Mouse (Mus musculus) bone marrow macrophage, adult 2 months (primary cell): ENCODE data around the gene Asgr1. TPM values are rescaled to one million over a fixed set of nuclear protein-coding genes. Genes with fewer than 3 reads are reported as not detected.
"Not testable (repeated sequence)": the region's sequence is repeated elsewhere in the genome, so short reads cannot be mapped to it uniquely, and the experiment has no call there.

ENCODE experiments used
- H3K27ac ChIP-seq: 2 replicates; pipeline ENCODE4 v1.5.1; 2012; ENCODE audit warnings: low read depth, low read length; ENCODE audit not compliant: insufficient read depth
- H3K4me1 ChIP-seq: 2 replicates; pipeline ENCODE4 v1.6.1; 2012; ENCODE audit warnings: low read length; ENCODE audit not compliant: control insufficient read depth, insufficient read depth
- H3K4me3 ChIP-seq: 2 replicates; pipeline ENCODE4 v1.5.1; 2012; ENCODE audit warnings: mild to moderate bottlenecking, low read length, moderate library complexity; ENCODE audit not compliant: insufficient read depth
- CTCF ChIP-seq: IDR thresholded peaks from 2 replicates; pipeline ENCODE4 v1.5.1; 2012; ENCODE audit warnings: low read depth, mild to moderate bottlenecking, low read length, moderate library complexity
- POLR2A ChIP-seq: IDR thresholded peaks from 2 replicates; pipeline ENCODE4 v1.6.1; 2012; ENCODE audit warnings: mild to moderate bottlenecking, low read depth, low read length, borderline replicate concordance
- polyA plus RNA-seq: library from polyadenylated mRNA; stranded (reverse); fragments of >200 nt; gene quantifications from 2 replicates; pipeline ENCODE4 v1.2.4, GENCODE M21; 2012; ENCODE audit not compliant: missing spikeins, insufficient read depth, insufficient read length

The Asgr1 gene
- polyA plus RNA-seq, 1 experiment: not detected

DNA sequence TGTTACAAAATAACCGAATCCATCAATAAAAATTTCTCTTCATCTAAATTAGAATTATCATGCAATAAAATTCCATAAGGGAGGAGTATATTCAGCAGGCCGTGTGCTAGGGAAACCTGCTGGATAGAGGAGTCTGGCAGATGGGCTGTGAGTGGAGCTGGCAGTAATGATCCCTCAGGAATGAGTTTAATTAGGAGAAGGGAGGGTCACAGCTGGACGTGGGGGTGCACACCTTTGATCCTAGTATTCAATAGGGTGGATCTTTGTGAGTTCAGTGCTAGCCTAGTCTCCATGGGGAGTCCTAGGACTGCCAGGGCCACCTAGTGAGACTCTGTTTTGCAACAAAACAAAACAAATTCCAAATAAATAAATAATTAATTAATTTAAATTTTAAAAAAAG, 14.4 kb downstream of the Asgr1 start:
- no peak overlapping the region for H3K4me3 ChIP-seq
- TF ChIP-seq POLR2A (no peak), CTCF (no peak)
- H3K4me1 ChIP-seq: peaks cover 7% of the 10 kb centered on the region
- H3K27ac ChIP-seq: no peak overlapping the region

DNA sequence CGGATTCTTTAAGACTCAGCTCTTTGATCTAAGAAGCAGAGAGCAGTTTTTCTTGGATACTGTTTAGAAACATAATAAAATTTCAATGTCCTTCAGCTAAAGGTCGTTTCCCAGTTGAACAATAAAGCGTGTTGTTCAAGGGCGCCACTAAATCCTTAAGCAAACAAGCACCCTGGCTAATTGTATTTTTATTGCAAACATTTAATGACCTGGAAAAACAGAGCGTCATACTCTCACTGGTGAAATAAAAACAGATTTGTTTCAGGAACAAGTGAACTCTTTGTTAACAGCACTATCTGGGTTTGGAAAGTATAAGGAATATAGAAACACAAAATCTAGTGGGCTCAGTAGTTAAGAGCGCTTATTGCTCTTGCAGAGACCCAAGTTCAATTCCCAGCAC, 16.2 kb downstream of the Asgr1 start:
- TF ChIP-seq POLR2A (no peak), CTCF (no peak)

GRCm38 (mm10) chr11:70070603-70071002, 16.7 kb downstream of the Asgr1 start:
- not testable (repeated sequence) for H3K4me3 ChIP-seq

More for the DNA sequence above, 16.2 kb downstream of the Asgr1 start:
- no peak overlapping the region for H3K4me3 ChIP-seq
- peaks cover 11% of the 10 kb centered on the region for H3K4me1 ChIP-seq
- no peak overlapping the region for H3K27ac ChIP-seq

GRCm38 (mm10) chr11:70074379-70075071, 20.6 kb downstream of the Asgr1 start:
- no peak overlapping the region; the same call in 1 of the 2 replicates for H3K27ac ChIP-seq
- H3K4me1 ChIP-seq: peaks cover 29% of the 10 kb centered on the region
- TF ChIP-seq POLR2A (no peak), CTCF (peak; percentile 91)
- no peak overlapping the region for H3K4me3 ChIP-seq

More at GRCm38 (mm10) chr11:70070603-70071002, 16.7 kb downstream of the Asgr1 start:
- H3K27ac ChIP-seq: not testable (repeated sequence)
- H3K4me1 ChIP-seq: peaks cover 16% of the 10 kb centered on the region

DNA sequence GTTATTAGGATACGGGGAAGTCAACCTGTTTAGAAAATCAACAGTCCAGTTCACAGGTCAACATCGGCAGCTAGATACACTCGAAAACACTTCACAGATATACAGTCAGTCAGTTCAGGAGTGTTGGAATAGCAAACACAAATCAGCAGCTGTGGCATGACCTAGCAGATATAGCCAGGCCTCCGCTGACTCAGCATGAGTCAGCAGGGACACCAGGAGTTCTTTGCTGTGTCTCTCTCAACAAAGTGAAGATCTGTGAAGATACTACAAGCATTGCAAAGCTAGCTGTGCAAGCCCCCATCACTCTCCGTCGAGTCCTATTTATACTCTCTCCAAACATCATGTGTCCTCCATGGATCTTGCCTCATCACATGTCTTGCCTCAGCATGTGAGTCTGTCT, 21.7 kb downstream of the Asgr1 start:
- H3K4me3 ChIP-seq: no peak overlapping the region
- H3K27ac ChIP-seq: peak overlapping the region; percentile 45
- peaks cover 39% of the 10 kb centered on the region for H3K4me1 ChIP-seq
- TF ChIP-seq CTCF: no peak
- no peak for TF ChIP-seq POLR2A

- Histone ChIP-seq H3K4me1 (peaks cover 48% of the 10 kb centered on the region), H3K4me3 (no peak overlapping the region), H3K27ac (no peak overlapping the region)
- no peak for TF ChIP-seq CTCF
- TF ChIP-seq POLR2A: no peak
Measured at GRCm38 (mm10) chr11:70077441-70077840, 23.6 kb downstream of the Asgr1 start.

DNA sequence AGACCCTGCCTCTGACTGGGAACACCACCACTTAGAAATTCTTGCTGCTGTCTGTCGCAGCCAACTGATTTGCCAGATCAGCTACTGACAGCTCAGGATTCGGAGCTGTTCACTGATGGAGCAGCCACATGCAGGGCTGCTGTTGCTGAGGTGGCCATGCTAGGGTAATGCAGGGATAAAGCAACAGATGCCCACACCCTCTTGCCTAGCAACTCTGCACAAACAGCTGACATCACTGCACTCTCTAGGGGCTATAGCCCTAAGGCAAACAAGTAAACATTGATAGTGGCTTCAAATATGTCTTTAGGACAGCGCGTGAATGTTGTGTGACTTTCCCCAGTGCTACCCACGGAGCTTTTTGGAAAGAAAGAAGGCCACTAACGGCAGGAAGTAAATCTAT, 25.3 kb downstream of the Asgr1 start:
- no peak for TF ChIP-seq POLR2A
- Histone ChIP-seq H3K4me1 (peaks cover 64% of the 10 kb centered on the region), H3K4me3 (no peak overlapping the region), H3K27ac (no peak overlapping the region)

- TF ChIP-seq CTCF (no peak), POLR2A (no peak)
- Histone ChIP-seq H3K4me3 (no peak overlapping the region), H3K27ac (peak overlapping the region; percentile 27; the same call in 1 of the 2 replicates), H3K4me1 (peaks cover 67% of the 10 kb centered on the region)
Measured at GRCm38 (mm10) chr11:70079928-70080327, 26.0 kb downstream of the Asgr1 start.

GRCm38 (mm10) chr11:70080803-70081590, 27.1 kb downstream of the Asgr1 start:
- H3K4me3 ChIP-seq: no peak overlapping the region
- peaks cover 64% of the 10 kb centered on the region for H3K4me1 ChIP-seq
- TF ChIP-seq CTCF: no peak
- no peak for TF ChIP-seq POLR2A
- H3K27ac ChIP-seq: peak overlapping the region; percentile 45

DNA sequence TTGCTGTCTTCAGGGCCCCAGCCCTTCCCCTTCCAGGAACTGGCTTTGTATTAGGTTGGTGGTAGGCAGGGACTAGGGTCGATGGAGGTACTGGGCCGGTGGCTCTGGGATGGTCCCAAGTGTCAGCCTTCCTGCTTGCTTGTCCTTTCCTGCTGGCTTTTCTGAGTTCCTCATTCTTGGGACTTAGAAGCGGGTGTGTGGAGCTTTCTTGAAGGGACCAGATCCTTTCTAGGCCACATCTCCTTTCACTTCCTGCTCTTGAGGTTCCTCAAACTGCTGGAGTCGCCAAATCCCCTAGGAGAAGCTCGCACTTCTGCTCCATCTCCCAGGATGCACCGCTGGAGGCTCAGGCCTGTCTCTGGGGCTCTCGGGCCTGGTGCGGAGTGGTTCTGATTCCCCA, 30.7 kb downstream of the Asgr1 start:
- H3K4me3 ChIP-seq: peak overlapping the region; percentile 10; the same call in 1 of the 2 replicates
- peaks cover 73% of the 10 kb centered on the region for H3K4me1 ChIP-seq
- TF ChIP-seq CTCF: no peak
- TF ChIP-seq POLR2A: no peak
- H3K27ac ChIP-seq: peak overlapping the region; percentile 98
